Mouse (Mus musculus): Measurements from ENCODE around the gene Zfp787. TPM values are rescaled to one million over a fixed set of nuclear protein-coding genes. Genes with fewer than 3 reads are reported as not detected.

Zfp787 gene
- total and polyA plus RNA-seq, 3 experiments, result 22.7 to 28.8 TPM; not detected in 1

DNA sequence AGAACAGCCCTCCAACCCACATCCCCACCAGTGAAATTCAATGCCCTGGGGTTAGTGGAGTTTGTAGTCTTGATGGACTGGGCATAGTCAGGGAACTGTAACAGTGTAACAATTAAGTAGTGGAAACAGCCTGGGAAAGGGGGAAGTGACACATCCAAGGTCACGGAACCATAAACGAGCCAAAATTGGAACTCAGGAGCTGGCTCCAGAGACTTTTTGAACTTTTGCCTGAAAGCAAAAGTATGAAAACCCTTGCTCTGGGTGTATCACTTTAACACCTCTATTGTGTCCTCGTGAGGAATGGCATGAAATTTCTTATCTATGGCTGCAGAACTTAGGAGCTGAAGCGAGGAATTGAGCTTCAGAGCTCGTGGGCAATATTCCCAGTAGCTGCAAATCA, 1.6 kb downstream of the Zfp787 start:
- H3K27me3 ChIP-seq (ENCODE audit: control insufficient read depth in 1 of 2, insufficient read depth in 2 of 2, low read length in 2 of 2), result no peaks in the 10 kb centered on the region
- H3K79me2 ChIP-seq (ENCODE audit: control insufficient read depth, insufficient read depth, low read length, poor library complexity), result peaks cover 60% of the 10 kb centered on the region
- DNase-seq (ENCODE audit: low read depth, low spot score), result no peak
- TF ChIP-seq POLR2AphosphoS2 (IDR thresholded peaks at IDR 0.05; ENCODE audit: low read length) (no peak), TAL1 (IDR thresholded peaks at IDR 0.05; ENCODE audit: low read length) (no peak), KAT2A (conservative IDR thresholded peaks at IDR 0.05; ENCODE audit: low read depth, low read length) (no peak), MAZ (IDR thresholded peaks at IDR 0.05; ENCODE audit: low read depth, low read length) (no peak), JUND (IDR thresholded peaks at IDR 0.05; ENCODE audit: low read depth, low read length) (no peak), E2F4 (IDR thresholded peaks at IDR 0.05; ENCODE audit: borderline replicate concordance, low read depth, low read length) (no peak), CHD1 (IDR thresholded peaks at IDR 0.05; ENCODE audit: low read depth, low read length) (no peak), ZMIZ1 (IDR thresholded peaks at IDR 0.05; ENCODE audit: low read depth, low read length) (no peak), SIN3A (IDR thresholded peaks at IDR 0.05; ENCODE audit: low read length) (no peak), HCFC1 (IDR thresholded peaks at IDR 0.05; ENCODE audit: low read depth, low read length) (no peak), SMC3 (IDR thresholded peaks at IDR 0.05; ENCODE audit: low read depth, low read length) (no peak), USF1 (IDR thresholded peaks at IDR 0.05; ENCODE audit: low read depth, low read length) (no peak), TCF12 (IDR thresholded peaks at IDR 0.05; ENCODE audit: low read depth, low read length) (no peak)
- no peak overlapping the region for H3K4me3 ChIP-seq (ENCODE audit: control insufficient read depth in 1 of 2, insufficient read depth in 1 of 2, low read depth in 2 of 2, low read length in 2 of 2)
- H3K9ac ChIP-seq (ENCODE audit: control insufficient read depth, low read depth, low read length, poor library complexity, severe bottlenecking), result peak overlapping the region; percentile 99
- no peak overlapping the region for H3K27ac ChIP-seq (ENCODE audit: control insufficient read depth, low read depth, low read length)
- peaks cover 0 to 26% of the 10 kb centered on the region in 2 experiments for H3K4me1 ChIP-seq (ENCODE audit: control insufficient read depth in 1 of 2, insufficient read depth in 2 of 2, low read length in 2 of 2)
- H3K36me3 ChIP-seq (ENCODE audit: control insufficient read depth in 1 of 2, insufficient read depth in 2 of 2, low read length in 2 of 2), result peaks cover 0 to 12% of the 10 kb centered on the region in 2 experiments; a peak in 2 of 4 replicates
- H3K9me3 ChIP-seq (replicated peaks; ENCODE audit: insufficient read depth, low read length), result no peaks in the 10 kb centered on the region

DNA sequence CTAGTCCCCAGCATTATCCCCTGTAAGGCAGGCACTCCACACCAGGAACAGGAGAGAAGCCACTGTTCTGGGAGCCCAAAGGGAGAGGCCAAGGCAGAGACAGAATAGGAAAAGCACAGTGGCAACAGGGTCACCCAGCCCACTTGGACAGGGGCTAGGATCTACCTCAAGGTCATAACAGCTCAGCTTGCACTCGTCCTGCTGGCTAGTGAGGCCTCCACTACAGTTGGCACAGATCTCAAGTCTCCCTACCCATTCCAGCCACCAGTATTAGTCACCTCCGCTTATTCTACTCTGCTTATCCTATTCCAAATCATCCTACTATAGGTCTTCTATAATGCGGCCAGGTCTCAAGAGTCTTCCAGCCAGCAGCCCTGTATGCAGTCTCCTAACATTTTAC, 2.7 kb downstream of the Zfp787 start:
- H3K4me3 ChIP-seq (ENCODE audit: control insufficient read depth in 1 of 2, insufficient read depth in 1 of 2, low read depth in 2 of 2, low read length in 2 of 2), result no peak overlapping the region
- peaks cover 0 to 28% of the 10 kb centered on the region in 2 experiments for H3K4me1 ChIP-seq (ENCODE audit: control insufficient read depth in 1 of 2, insufficient read depth in 2 of 2, low read length in 2 of 2)
- peaks cover 70% of the 10 kb centered on the region for H3K79me2 ChIP-seq (ENCODE audit: control insufficient read depth, insufficient read depth, low read length, poor library complexity)

More for the DNA sequence above, 2.7 kb downstream of the Zfp787 start:
- TF ChIP-seq ETS1 (IDR thresholded peaks at IDR 0.05; ENCODE audit: low read depth, low read length), result no peak
- no peak for TF ChIP-seq POLR2AphosphoS5 (IDR thresholded peaks at IDR 0.05; ENCODE audit: borderline replicate concordance, low read depth, low read length)
- TF ChIP-seq MAZ (IDR thresholded peaks at IDR 0.05; ENCODE audit: low read depth, low read length), result no peak
- TF ChIP-seq POLR2A (IDR thresholded peaks at IDR 0.05; ENCODE audit: control insufficient read depth in 1 of 2, insufficient read depth in 1 of 2, low read depth in 1 of 2, low read length in 2 of 2, poor library complexity in 1 of 2), result no peak
- no peak for TF ChIP-seq ZNF384 (IDR thresholded peaks at IDR 0.05; ENCODE audit: low read depth, low read length)
- no peak for TF ChIP-seq MAFK (IDR thresholded peaks at IDR 0.05; ENCODE audit: borderline replicate concordance, low read depth, low read length)
- no peak for TF ChIP-seq TCF12 (IDR thresholded peaks at IDR 0.05; ENCODE audit: low read depth, low read length)
- no peak for TF ChIP-seq MYB (IDR thresholded peaks at IDR 0.05; ENCODE audit: low read depth, low read length)
- DNase-seq (ENCODE audit: low read depth, low spot score), result no peak
- no peak overlapping the region for H3K9ac ChIP-seq (ENCODE audit: control insufficient read depth, low read depth, low read length, poor library complexity, severe bottlenecking)
- H3K9me3 ChIP-seq (replicated peaks; ENCODE audit: insufficient read depth, low read length), result no peaks in the 10 kb centered on the region
- peaks cover 0 to 12% of the 10 kb centered on the region in 2 experiments; a peak in 2 of 4 replicates for H3K36me3 ChIP-seq (ENCODE audit: control insufficient read depth in 1 of 2, insufficient read depth in 2 of 2, low read length in 2 of 2)
- H3K27ac ChIP-seq (ENCODE audit: control insufficient read depth, low read depth, low read length), result no peak overlapping the region
- no peaks in the 10 kb centered on the region for H3K27me3 ChIP-seq (ENCODE audit: control insufficient read depth in 1 of 2, insufficient read depth in 2 of 2, low read length in 2 of 2)

Measured in MEL (cell line).